Mouse (Mus musculus) stomach, postnatal 0 days (tissue): ENCODE results near the gene Cd81.

Source experiments
- CTCF ChIP-seq: IDR thresholded peaks from 2 replicates; pipeline ENCODE4 v1.5.1; 2016; ENCODE audit warnings: antibody characterized with exemption, low read depth, mild to moderate bottlenecking, moderate library complexity
- EP300 ChIP-seq: optimal IDR thresholded peaks from 2 replicates; pipeline ENCODE3; 2016; ENCODE audit warnings: antibody characterized with exemption

DNA sequence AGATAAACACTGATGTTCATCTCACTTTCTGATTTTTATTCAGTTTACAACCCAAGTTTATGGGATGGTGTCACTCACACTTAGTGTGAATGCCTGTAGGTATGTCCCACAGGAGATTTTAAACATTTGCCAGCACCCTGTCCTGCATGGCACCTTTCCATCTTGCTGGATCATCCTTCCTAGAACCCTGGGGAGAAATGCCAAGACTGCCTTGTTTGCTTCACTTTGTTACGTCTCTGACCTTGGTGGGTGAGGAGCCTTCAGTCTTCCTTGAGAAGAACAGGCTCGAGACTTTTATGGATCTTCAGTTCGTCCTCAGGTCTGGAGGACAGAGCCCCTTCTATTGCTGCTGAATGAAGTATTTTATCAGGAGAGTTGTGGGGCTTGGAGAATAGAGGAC, 3.2 kb upstream of the Cd81 start:
- TF ChIP-seq CTCF (no peak), EP300 (no peak)
